Mouse (Mus musculus): Measurements from ENCODE around the gene Aim2.
"Not testable (repeated sequence)": the region's sequence is repeated elsewhere in the genome, so short reads cannot be mapped to it uniquely, and the experiment has no call there.

The Aim2 gene

DNA sequence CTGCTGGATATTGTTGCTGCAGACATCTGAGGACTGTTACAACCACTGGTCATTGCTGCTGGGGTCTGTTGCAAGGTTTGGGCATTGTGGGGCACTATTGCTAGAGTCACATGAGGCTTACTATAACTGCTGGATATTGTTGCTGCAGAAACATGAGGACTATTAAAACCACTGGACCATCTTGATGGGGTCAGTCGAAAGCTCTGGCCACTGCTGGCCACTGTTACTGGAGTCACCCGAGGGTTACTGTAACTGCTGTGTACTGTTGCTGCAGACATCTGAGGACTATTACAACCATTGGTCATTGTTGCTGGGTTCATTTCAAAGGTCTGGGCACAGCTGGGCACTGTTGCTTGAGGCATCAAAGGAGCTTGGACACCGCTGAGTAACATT lies 130.5 kb downstream of the Aim2 start:
- not testable (repeated sequence) for DNase-seq

DNA sequence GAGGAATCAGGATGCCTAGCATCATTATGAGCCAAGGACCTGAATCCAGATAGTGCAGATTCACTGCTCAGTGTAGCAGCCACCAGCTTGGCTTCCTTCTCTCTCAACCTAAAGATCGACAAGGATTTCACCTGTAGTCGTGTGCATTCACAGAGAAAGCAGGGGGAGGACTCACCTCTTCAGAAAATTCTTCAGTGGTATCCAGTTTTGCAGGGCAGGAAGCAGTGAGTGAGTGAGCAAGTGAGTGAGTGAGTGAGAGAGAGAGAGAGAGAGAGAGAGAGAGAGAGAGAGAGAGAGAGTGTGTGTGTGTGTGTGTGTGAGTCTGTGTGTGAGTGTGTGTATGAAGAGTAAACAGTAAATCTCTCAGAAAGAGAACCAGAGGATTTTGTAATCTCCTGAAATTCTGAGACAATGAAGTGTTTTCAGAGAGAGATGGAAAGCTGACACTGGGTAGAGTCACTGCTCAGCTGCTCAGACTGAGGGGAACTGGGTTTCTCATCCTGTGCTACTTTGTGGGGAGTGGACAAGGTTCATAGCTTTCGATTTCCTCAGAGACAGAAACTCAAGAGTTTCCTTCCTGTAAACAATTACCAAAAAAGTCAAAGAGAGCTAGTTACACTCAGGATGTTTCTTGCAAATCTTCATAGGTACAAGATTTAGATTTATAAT lies 140.3 kb downstream of the Aim2 start, which contains the start of gene Ifi206:
Gene Ifi206 (minus strand): TSS at position 230 of the 669 bp plus-strand sequence.
- DNase-seq: not testable (repeated sequence)

DNA sequence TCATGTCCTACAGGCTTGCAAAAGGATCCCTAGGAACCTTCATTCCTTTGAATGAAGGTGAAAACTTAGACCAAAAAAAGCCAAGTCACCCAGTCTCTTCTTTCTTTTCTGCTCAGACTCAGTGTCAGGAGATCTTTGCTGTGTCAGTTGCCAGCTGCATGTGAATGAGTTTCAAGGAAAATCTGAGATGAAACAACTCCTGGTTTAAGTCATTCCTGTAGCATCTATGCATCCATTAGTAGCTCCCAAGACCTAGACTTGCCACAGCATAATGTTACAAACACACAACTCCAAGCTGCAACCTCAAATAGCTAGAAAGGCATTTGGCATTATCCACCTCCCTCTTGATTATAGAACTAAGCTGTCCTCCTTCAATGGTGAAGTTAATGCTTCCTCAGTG lies 140.8 kb downstream of the Aim2 start:
- not testable (repeated sequence) for DNase-seq

DNA sequence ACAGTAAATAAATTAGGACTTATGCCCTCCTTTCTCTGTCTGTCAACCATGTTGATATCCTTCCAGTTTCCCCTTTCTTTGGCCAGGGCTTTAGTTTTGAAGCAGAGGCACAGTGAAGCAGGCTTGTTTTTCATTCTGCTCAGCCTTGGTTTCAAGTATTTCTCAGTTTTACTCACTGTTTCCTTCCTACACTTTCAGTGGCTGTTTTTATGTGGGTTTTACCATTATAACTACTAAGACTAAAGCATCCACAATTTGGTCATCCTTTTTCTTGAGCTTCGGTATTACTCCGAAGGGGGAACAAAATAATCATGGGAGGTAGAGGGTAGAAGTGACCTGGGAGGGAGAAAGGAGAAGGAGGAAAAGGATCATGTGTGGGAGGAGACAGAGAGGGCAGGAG lies 159.9 kb downstream of the Aim2 start:
- not testable (repeated sequence) for DNase-seq

All from right cerebral cortex, postnatal 4 days (tissue).